In the genomic region with DNA sequence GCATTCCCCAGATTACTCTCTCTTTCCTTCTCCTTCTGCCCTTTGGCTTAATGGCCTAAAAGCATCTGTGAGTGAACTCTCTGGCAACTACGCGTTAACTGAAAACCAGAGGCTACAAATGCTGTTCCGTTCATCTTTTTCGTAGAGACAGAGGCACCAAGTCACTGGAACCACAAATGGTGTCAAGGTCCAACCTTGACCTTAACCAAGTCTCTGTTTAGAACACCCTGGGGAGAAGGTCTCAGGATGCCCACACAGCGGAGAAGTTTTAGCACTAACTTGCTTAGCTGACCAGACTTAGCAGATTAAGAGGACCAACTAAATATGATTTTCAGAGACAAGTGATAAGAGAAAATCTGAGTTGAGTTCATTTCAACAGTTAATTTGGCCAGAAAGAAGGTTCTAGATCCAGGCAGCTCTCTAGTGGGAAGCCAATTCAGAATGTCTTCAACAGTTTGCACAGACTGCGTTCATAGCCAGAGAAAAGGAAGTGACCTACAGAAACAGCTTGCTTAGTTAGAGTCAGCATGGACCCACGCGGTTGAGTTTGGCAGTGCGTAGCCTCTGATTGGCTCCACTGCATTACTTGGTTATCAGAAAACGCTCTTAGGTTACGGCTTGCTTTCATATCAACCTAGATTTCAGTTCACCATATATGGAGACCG, we compare ENCODE assay signal across 9 mouse cellular contexts.
DNase-seq lines count a peak whose midpoint lies in the region; ATAC-seq and TF ChIP-seq lines count a peak whose summit lies in the region.
"Had no signal": no experiment of that assay in that cellular context is flagged by ENCODE, and none has a peak within 500 bp of the region (broad histone marks: within the 10 kb centered on the region; RNA-seq: fewer than 3 reads in every experiment).

No protein-coding gene starts in this region.

- H3K9ac ChIP-seq in forebrain, embryonic 11.5 days (ENCODE audit: low read length) = peak overlapping the region; percentile 55; the same call in 1 of the 2 replicates
- H3K9ac ChIP-seq in limb, embryonic 11.5 days (ENCODE audit: low read length) = peak overlapping the region; percentile 52
- no peak overlapping the region for H3K9ac ChIP-seq in neural tube, embryonic 15.5 days (replicated peaks)

- DNase-seq in layer of hippocampus, adult 2 months (ENCODE audit: low spot score in 2 of 2) = no peak
- DNase-seq in layer of hippocampus, adult 9-10 months (ENCODE audit: low spot score) = no peak
- DNase-seq in forebrain, embryonic 11.5 days (ENCODE audit: low spot score) = no peak
- DNase-seq in limb, embryonic 11.5 days (ENCODE audit: low spot score) = no peak
- no peak for DNase-seq in right cerebral cortex, postnatal 36 days (ENCODE audit: low spot score in 2 of 2)
- no peak for DNase-seq in spleen, postnatal 10 days (ENCODE audit: low spot score in 2 of 2)

- no peaks in the 10 kb centered on the region for H3K27me3 ChIP-seq in forebrain, embryonic 11.5 days (ENCODE audit: control insufficient read depth, insufficient read depth, low read length)
- no peaks in the 10 kb centered on the region for H3K27me3 ChIP-seq in limb, embryonic 11.5 days (ENCODE audit: control insufficient read depth, insufficient read depth, low read length)
- H3K27me3 ChIP-seq in neural tube, embryonic 15.5 days (replicated peaks) = no peaks in the 10 kb centered on the region
- H3K27me3 ChIP-seq: Patski had no signal

- no peaks in the 10 kb centered on the region for H3K9me3 ChIP-seq in forebrain, embryonic 11.5 days (ENCODE audit: control insufficient read depth, low read length)
- H3K9me3 ChIP-seq in limb, embryonic 11.5 days (ENCODE audit: control insufficient read depth, low read length) = no peaks in the 10 kb centered on the region
- no peaks in the 10 kb centered on the region for H3K9me3 ChIP-seq in neural tube, embryonic 15.5 days (replicated peaks)

- WGBS in forebrain, embryonic 11.5 days = 72% methylated on average over 12 of the region's 12 CpGs
- 71% methylated on average over 12 of the region's 12 CpGs for WGBS in limb, embryonic 11.5 days
- WGBS in neural tube, embryonic 15.5 days = 70% methylated on average over 12 of the region's 12 CpGs

- no peak overlapping the region for H3K4me2 ChIP-seq in forebrain, embryonic 11.5 days (ENCODE audit: low read depth, low read length, severe bottlenecking)
- H3K4me2 ChIP-seq in limb, embryonic 11.5 days (ENCODE audit: low read depth, severe bottlenecking) = peak overlapping the region; percentile 23; the same call in 1 of the 2 replicates
- peak overlapping the region; percentile 44 for H3K4me2 ChIP-seq in neural tube, embryonic 15.5 days

- H3K27ac ChIP-seq in layer of hippocampus, adult 2 months = peak overlapping the region; percentile 87
- H3K27ac ChIP-seq in forebrain, embryonic 11.5 days (ENCODE audit: low read depth, low read length) = peak overlapping the region; percentile 37; the same call in 1 of the 2 replicates
- peak overlapping the region; percentile 64 for H3K27ac ChIP-seq in limb, embryonic 11.5 days (replicated peaks; ENCODE audit: low read depth, low read length)
- peak overlapping the region; percentile 73 for H3K27ac ChIP-seq in neural tube, embryonic 15.5 days (replicated peaks)

- no peaks in the 10 kb centered on the region for H3K36me3 ChIP-seq in forebrain, embryonic 11.5 days (ENCODE audit: control insufficient read depth, insufficient read depth, low read length)
- H3K36me3 ChIP-seq in limb, embryonic 11.5 days (ENCODE audit: control insufficient read depth, insufficient read depth, low read length) = no peaks in the 10 kb centered on the region
- H3K36me3 ChIP-seq in neural tube, embryonic 15.5 days = no peaks in the 10 kb centered on the region

- no peak for TF ChIP-seq CTCF in layer of hippocampus, adult 2 months (conservative IDR thresholded peaks at IDR 0.05)

- no peak for ATAC-seq in forebrain, embryonic 11.5 days (replicated peaks; ENCODE audit: low FRiP score)
- ATAC-seq in limb, embryonic 11.5 days (ENCODE audit: insufficient number of reproducible peaks, low FRiP score, low TSS enrichment, low read depth) = no peak
- ATAC-seq in neural tube, embryonic 15.5 days (ENCODE audit: low FRiP score) = no peak
- no peak for ATAC-seq in CD4-positive, CD25-positive, alpha-beta regulatory T cell, adult 4 months
- ATAC-seq: Patski had no signal

- H3K4me3 ChIP-seq in layer of hippocampus, adult 2 months = no peak overlapping the region
- no peak overlapping the region for H3K4me3 ChIP-seq in forebrain, embryonic 11.5 days (ENCODE audit: low read depth, low read length)
- H3K4me3 ChIP-seq in limb, embryonic 11.5 days (ENCODE audit: low read depth, low read length) = no peak overlapping the region
- H3K4me3 ChIP-seq in neural tube, embryonic 15.5 days (replicated peaks) = no peak overlapping the region

- H3K4me1 ChIP-seq in forebrain, embryonic 11.5 days (replicated peaks; ENCODE audit: control insufficient read depth, insufficient read depth, low read length) = peaks cover 4% of the 10 kb centered on the region; the same call in 1 of the 2 replicates
- H3K4me1 ChIP-seq in limb, embryonic 11.5 days (ENCODE audit: control insufficient read depth, insufficient read depth, low read length) = peaks cover 12% of the 10 kb centered on the region
- H3K4me1 ChIP-seq in neural tube, embryonic 15.5 days = peaks cover 14% of the 10 kb centered on the region

Comparison
In these comparisons a context has a peak if more than half of its experiments do, and no peak if none do; other contexts are left out.
1. H3K27ac ChIP-seq: peak in every context shown above with its lines; median percentile 87 in layer of hippocampus, adult 2 months; 73 in neural tube, embryonic 15.5 days; 64 in limb, embryonic 11.5 days; 37 in forebrain, embryonic 11.5 days.